Mouse (Mus musculus) testis, adult 2 months (tissue): Measurements from ENCODE around the gene Gm21992. TPM values are rescaled to one million over a fixed set of nuclear protein-coding genes. Genes with fewer than 3 reads are reported as not detected.

Experiments
- H3K27ac ChIP-seq: fragments of 200-500 bp; 2 replicates; pipeline ENCODE4 v1.5.1; 2012; ENCODE audit warnings: low read depth, low read length; ENCODE audit not compliant: control insufficient read depth, insufficient read depth
- H3K27me3 ChIP-seq: fragments of 200-500 bp; 2 replicates; pipeline ENCODE4 v1.6.1; 2012; ENCODE audit warnings: mild to moderate bottlenecking, low read length, moderate library complexity; ENCODE audit not compliant: control insufficient read depth, insufficient read depth
- H3K36me3 ChIP-seq: fragments of 200-500 bp; 2 replicates; pipeline ENCODE4 v1.6.1; 2012; ENCODE audit warnings: mild to moderate bottlenecking, low read length; ENCODE audit not compliant: control insufficient read depth, insufficient read depth
- H3K4me1 ChIP-seq: fragments of 200-500 bp; 2 replicates; pipeline ENCODE4 v1.6.1; 2012; ENCODE audit warnings: low read length; ENCODE audit not compliant: control insufficient read depth, insufficient read depth
- H3K4me3 ChIP-seq: fragments of 200-500 bp; 2 replicates; pipeline ENCODE4 v1.5.1; 2012; ENCODE audit warnings: low read depth, mild to moderate bottlenecking, low read length, moderate library complexity, mixed read lengths; ENCODE audit not compliant: control insufficient read depth
- CTCF ChIP-seq: fragments of 200-500 bp; IDR thresholded peaks from 2 replicates; pipeline ENCODE4 v1.5.1; 2012; ENCODE audit warnings: low read depth, mild to moderate bottlenecking, inconsistent platforms, low read length, moderate library complexity; ENCODE audit not compliant: control insufficient read depth, insufficient read depth, insufficient replicate concordance
- POLR2A ChIP-seq: fragments of 200-500 bp; IDR thresholded peaks from 2 replicates; pipeline ENCODE4 v1.6.1; 2012; ENCODE audit warnings: low read depth, mild to moderate bottlenecking, inconsistent platforms, low read length, moderate library complexity; ENCODE audit not compliant: control insufficient read depth
- polyA plus RNA-seq: library from polyadenylated mRNA; depleted of rRNA; stranded (reverse); fragments of >200 nt; gene quantifications from 2 replicates; pipeline ENCODE4 v1.2.3, GENCODE M21; 2012

Gene Gm21992
- polyA plus RNA-seq, 1 experiment: 9.4 TPM

DNA sequence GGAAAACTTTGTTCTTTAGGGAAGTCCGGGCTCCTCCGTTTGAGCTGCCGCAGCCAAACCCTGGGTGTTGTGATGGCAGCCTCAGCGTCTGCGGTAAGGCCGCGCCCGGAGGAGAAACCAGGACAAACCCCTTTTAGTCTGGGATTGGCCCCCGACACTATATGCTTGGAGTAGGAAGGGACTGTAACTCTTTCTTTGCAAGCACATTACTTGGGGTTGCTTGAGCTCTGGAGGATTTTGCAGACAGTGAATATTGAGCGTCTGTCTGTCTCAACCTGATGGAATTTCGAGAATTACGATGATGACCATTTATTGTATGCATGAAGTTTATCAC is 464 bp upstream of the Gm21992 start:
- Histone ChIP-seq H3K4me1 (no peaks in the 10 kb centered on the region; the same call in 1 of the 2 replicates), H3K36me3 (peaks cover 2% of the 10 kb centered on the region; the same call in 1 of the 2 replicates), H3K27me3 (no peaks in the 10 kb centered on the region), H3K4me3 (peak overlapping the region; percentile 95), H3K27ac (peak overlapping the region; percentile 98)
- TF ChIP-seq POLR2A (no peak), CTCF (no peak)

DNA sequence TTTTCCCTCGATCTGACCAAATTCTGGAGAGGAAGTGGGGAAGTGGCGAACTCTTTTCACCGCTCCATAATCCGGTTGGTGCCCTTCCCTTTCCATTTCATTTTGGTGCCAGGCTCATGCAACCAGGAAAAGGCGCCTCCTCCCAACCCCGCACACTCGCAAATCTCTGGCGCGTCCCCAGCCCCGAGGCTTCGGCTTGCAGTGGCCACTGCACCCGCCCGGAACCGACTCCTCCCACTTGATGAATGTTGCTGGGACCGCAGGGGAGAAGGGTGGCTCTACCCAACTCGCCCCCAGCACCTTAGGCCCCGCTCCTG is 708 bp downstream of the Gm21992 start:
- peak overlapping the region; percentile 95 for H3K4me3 ChIP-seq
- no peak for TF ChIP-seq POLR2A
- TF ChIP-seq CTCF: no peak
- peaks cover 2% of the 10 kb centered on the region; the same call in 1 of the 2 replicates for H3K36me3 ChIP-seq
- H3K27me3 ChIP-seq: no peaks in the 10 kb centered on the region
- H3K4me1 ChIP-seq: no peaks in the 10 kb centered on the region; the same call in 1 of the 2 replicates
- H3K27ac ChIP-seq: peak overlapping the region; percentile 100

DNA sequence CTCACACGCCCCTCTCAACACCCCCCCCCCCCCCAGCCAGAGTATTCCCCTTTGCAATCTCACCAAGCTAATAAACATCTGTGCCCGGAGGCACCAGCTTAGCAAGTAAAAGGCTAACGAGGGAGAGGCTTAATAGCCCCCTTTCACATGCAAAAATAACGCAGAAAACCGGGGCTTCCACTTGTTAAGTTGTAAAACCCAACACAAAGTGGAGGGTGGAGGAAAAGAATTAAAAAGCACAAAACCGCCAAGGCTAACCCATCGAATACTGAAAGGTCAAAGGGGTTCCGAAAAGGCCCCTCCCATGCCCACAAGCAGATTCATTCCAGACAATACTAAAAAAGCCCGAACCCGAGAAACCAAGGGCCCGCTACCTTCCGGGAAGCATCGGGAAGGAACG is 1.1 kb downstream of the Gm21992 start:
- H3K27ac ChIP-seq: peak overlapping the region; percentile 100
- H3K4me1 ChIP-seq: no peaks in the 10 kb centered on the region; the same call in 1 of the 2 replicates
- no peaks in the 10 kb centered on the region for H3K27me3 ChIP-seq
- TF ChIP-seq POLR2A: no peak
- TF ChIP-seq CTCF: no peak
- peaks cover 2% of the 10 kb centered on the region; the same call in 1 of the 2 replicates for H3K36me3 ChIP-seq
- peak overlapping the region; percentile 95 for H3K4me3 ChIP-seq

DNA sequence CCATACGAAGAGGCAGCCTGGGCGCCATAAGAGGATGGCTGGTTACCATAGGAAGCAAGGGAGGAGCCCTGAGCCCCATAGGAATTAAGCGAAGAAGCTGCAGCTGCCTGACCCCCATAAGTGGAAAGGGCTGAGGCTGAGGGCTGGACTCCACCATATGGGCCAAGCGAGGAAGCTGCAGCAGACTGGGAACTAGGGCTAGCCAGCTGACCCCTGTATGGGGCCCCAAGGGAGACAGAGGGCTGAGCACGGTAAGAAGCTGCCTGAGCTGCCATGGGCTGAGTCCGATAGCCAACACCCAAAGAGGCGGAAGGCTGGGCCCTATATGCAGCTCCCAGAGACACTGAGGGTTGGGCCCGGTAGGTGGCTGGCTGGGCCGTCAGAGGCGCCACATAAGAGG is 8.1 kb downstream of the Gm21992 start:
- H3K4me3 ChIP-seq: no peak overlapping the region

DNA sequence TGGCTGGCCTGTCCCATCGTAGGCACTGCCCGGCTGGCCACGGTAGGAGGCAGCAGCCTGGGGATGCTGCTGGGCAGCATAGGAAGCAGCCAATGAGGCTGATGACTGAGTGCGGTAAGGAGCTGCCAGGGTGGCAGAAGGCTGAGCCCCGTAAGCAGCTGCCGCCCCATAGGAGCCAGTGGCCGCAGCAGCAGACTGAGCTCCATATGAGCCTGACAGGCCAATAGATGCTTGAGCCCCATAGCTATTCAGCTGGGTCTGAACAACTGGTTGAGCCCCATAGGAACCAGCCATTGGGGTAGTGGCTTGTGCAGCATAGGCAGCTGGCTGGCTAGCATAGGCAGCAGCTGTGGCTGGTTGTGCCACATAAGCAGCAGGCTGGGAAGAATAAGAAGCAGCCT is 8.7 kb downstream of the Gm21992 start:
- Histone ChIP-seq H3K36me3 (peaks cover 3% of the 10 kb centered on the region), H3K27ac (no peak overlapping the region), H3K4me3 (no peak overlapping the region), H3K27me3 (no peaks in the 10 kb centered on the region), H3K4me1 (no peaks in the 10 kb centered on the region; the same call in 1 of the 2 replicates)
- TF ChIP-seq POLR2A: no peak
- no peak for TF ChIP-seq CTCF

More for the DNA sequence above, 8.1 kb downstream of the Gm21992 start:
- Histone ChIP-seq H3K4me1 (no peaks in the 10 kb centered on the region; the same call in 1 of the 2 replicates), H3K27ac (no peak overlapping the region), H3K27me3 (no peaks in the 10 kb centered on the region), H3K36me3 (peaks cover 3% of the 10 kb centered on the region)
- TF ChIP-seq CTCF: no peak
- TF ChIP-seq POLR2A: no peak

DNA sequence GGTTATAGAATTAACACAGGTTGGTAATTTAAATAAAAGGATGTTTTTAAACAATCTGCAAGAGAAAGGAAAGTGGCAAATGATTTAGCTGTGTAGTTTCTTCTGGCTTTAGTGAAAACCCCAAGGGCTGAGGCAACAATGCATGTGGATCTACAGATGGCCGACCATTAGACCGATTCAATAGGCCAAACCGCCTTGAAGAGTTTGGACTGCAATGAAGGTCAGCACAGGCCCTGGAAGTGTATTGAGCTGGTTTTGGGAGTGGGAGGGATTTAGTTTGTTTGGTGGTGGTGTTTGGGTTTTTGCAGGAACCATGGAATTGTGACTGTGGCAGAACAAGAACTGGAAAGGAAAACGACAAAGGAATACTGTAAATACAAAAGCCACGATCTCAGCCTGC is 12.3 kb downstream of the Gm21992 start:
- Histone ChIP-seq H3K27ac (no peak overlapping the region), H3K36me3 (peaks cover 3% of the 10 kb centered on the region), H3K4me1 (peaks cover under 1% of the 10 kb centered on the region), H3K4me3 (no peak overlapping the region), H3K27me3 (no peaks in the 10 kb centered on the region)
- TF ChIP-seq CTCF: no peak
- no peak for TF ChIP-seq POLR2A

DNA sequence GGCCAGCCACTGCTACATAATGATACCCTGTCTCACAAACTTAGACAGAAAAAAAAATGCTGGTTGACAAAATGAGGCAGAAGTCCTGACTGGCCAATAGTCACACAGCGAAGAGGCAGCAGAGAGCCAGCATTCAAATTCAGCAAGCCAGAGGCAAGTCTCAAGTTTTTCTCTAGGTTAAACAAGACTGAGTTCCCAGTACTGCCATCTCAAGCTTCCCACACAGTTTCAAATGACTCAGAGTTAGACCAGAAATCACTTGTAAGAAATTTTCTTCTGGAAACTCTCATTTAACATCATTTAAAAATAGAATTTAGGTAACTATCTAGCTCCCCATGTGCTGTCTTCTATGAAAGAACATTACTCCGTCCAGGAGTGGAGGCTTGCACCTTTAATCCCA is 13.6 kb downstream of the Gm21992 start:
- Histone ChIP-seq H3K4me3 (no peak overlapping the region), H3K4me1 (peaks cover 2% of the 10 kb centered on the region; the same call in 1 of the 2 replicates), H3K36me3 (peaks cover 3% of the 10 kb centered on the region), H3K27ac (no peak overlapping the region), H3K27me3 (no peaks in the 10 kb centered on the region)
- TF ChIP-seq CTCF (no peak), POLR2A (no peak)

DNA sequence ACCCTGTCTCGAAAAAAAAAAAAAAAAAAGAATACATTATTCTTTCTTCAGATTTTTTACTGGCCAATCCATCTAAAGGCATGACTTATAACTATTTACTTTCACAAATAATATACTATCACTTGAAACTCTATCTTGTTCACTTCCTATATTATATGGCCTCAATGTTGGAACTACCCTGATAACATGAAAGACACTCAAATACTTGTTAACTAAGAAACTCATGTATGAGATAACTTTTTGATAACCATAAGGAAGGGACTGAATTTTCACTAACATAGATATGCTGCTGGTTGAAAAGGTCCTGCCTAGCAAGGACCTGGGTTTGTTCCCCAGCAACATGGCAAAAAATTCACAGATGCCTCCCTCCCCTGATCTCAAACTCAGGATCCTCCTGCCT is 15.5 kb downstream of the Gm21992 start:
- TF ChIP-seq CTCF: no peak
- no peak for TF ChIP-seq POLR2A
- H3K36me3 ChIP-seq: peaks cover 2% of the 10 kb centered on the region
- no peaks in the 10 kb centered on the region for H3K27me3 ChIP-seq
- no peak overlapping the region for H3K4me3 ChIP-seq
- peaks cover 2% of the 10 kb centered on the region; the same call in 1 of the 2 replicates for H3K4me1 ChIP-seq
- H3K27ac ChIP-seq: no peak overlapping the region
